Mouse (Mus musculus) MEL (cell line): ENCODE results near the gene Pknox1. TPM values are rescaled to one million over a fixed set of nuclear protein-coding genes. Genes with fewer than 3 reads are reported as not detected.
A peak's percentile ranks its signal among the peaks of the same experiment; 100 is the strongest.

Experiments used
- DNase-seq: peaks from one replicate; pipeline ENCODE4 v3.0.0; 2011; ENCODE audit warnings: low read depth, low spot score
- H3K27ac ChIP-seq: 2 replicates; pipeline ENCODE4 v1.5.1; 2012; ENCODE audit warnings: low read depth, mild to moderate bottlenecking, control low read depth, low read length, moderate library complexity; ENCODE audit not compliant: control insufficient read depth
- H3K27me3 ChIP-seq, 2 experiments: fragments of 150-350 bp in 1 of 2; sonication (generic) in 1 of 2; 2 replicates each; pipeline ENCODE4 v1.6.1; 2012; ENCODE audit warnings: low read length in 2 of 2, mild to moderate bottlenecking in 2 of 2, improper control_type of control experiment in 1 of 2, moderate library complexity in 1 of 2; ENCODE audit not compliant: insufficient read depth in 2 of 2, control insufficient read depth in 1 of 2
- H3K36me3 ChIP-seq, 2 experiments: 2 replicates each; pipeline ENCODE4 v1.6.1; 2012 to 2014; ENCODE audit warnings: low read length in 2 of 2, improper control_type of control experiment in 1 of 2, inconsistent platforms in 1 of 2, mild to moderate bottlenecking in 1 of 2; ENCODE audit not compliant: insufficient read depth in 2 of 2, control insufficient read depth in 1 of 2
- H3K4me1 ChIP-seq, 2 experiments: fragments of 150-350 bp in 1 of 2; sonication (generic) in 1 of 2; 2 replicates each; pipeline ENCODE4 v1.6.1; 2012; ENCODE audit warnings: low read length in 2 of 2, improper control_type of control experiment in 1 of 2, mild to moderate bottlenecking in 1 of 2; ENCODE audit not compliant: insufficient read depth in 2 of 2, control insufficient read depth in 1 of 2
- H3K4me3 ChIP-seq, 2 experiments: fragments of 150-350 bp in 1 of 2; sonication (generic) in 1 of 2; 2 replicates each; pipeline ENCODE4 v1.5.1; 2012; ENCODE audit warnings: low read depth in 2 of 2, low read length in 2 of 2, mild to moderate bottlenecking in 2 of 2, moderate library complexity in 2 of 2, control low read depth in 1 of 2, improper control_type of control experiment in 1 of 2; ENCODE audit not compliant: control insufficient read depth in 1 of 2, insufficient read depth in 1 of 2
- H3K79me2 ChIP-seq: 2 replicates; pipeline ENCODE4 v1.6.1; 2012; ENCODE audit warnings: mild to moderate bottlenecking, low read length, moderate library complexity; ENCODE audit not compliant: control insufficient read depth, poor library complexity, insufficient read depth
- H3K9ac ChIP-seq: 2 replicates; pipeline ENCODE4 v1.6.1; 2012; ENCODE audit warnings: low read depth, mild to moderate bottlenecking, control low read depth, low read length, moderate library complexity; ENCODE audit not compliant: control insufficient read depth, poor library complexity, severe bottlenecking
- H3K9me3 ChIP-seq: fragments of 150-350 bp; sonication (generic); replicated peaks from 2 replicates; pipeline ENCODE4 v1.6.1; 2012; ENCODE audit warnings: mild to moderate bottlenecking, low read length, improper control_type of control experiment, moderate library complexity; ENCODE audit not compliant: insufficient read depth
- CHD2 ChIP-seq: IDR thresholded peaks from 2 replicates; pipeline ENCODE4 v1.6.1; 2011; ENCODE audit warnings: low read length, improper control_type of control experiment
- CTCF ChIP-seq, 3 experiments: IDR thresholded peaks in 2 of 3; conservative IDR thresholded peaks in 1 of 3; 2 replicates each; pipeline ENCODE4 v1.5.1; 2011 to 2012; ENCODE audit warnings: low read length in 3 of 3, low read depth in 2 of 3, mild to moderate bottlenecking in 2 of 3, improper control_type of control experiment in 1 of 3, inconsistent platforms in 1 of 3, mixed read lengths in 1 of 3, moderate library complexity in 1 of 3; ENCODE audit not compliant: control insufficient read depth in 1 of 3, insufficient read depth in 1 of 3, poor library complexity in 1 of 3, severe bottlenecking in 1 of 3
- ELF1 ChIP-seq: IDR thresholded peaks from 2 replicates; pipeline ENCODE4 v1.6.1; 2014; ENCODE audit warnings: low read depth, mild to moderate bottlenecking, inconsistent platforms, low read length, improper control_type of control experiment, moderate library complexity
- EP300 ChIP-seq, 2 experiments: IDR thresholded peaks; 2 replicates each; pipeline ENCODE4 v1.6.1; 2011; ENCODE audit warnings: improper control_type of control experiment in 2 of 2, low read length in 2 of 2, low read depth in 1 of 2, mild to moderate bottlenecking in 1 of 2
- ETS1 ChIP-seq: IDR thresholded peaks from 2 replicates; pipeline ENCODE4 v1.6.1; 2012; ENCODE audit warnings: low read depth, mild to moderate bottlenecking, inconsistent platforms, low read length, improper control_type of control experiment, moderate library complexity
- JUND ChIP-seq: IDR thresholded peaks from 2 replicates; pipeline ENCODE4 v1.6.1; 2011; ENCODE audit warnings: low read depth, mild to moderate bottlenecking, improper control_type of control experiment, low read length
- MAFK ChIP-seq: IDR thresholded peaks from 2 replicates; pipeline ENCODE4 v1.6.1; 2011; ENCODE audit warnings: low read depth, mild to moderate bottlenecking, low read length, improper control_type of control experiment, borderline replicate concordance
- MAX ChIP-seq: IDR thresholded peaks from 2 replicates; pipeline ENCODE4 v1.6.1; 2011; ENCODE audit warnings: low read length, improper control_type of control experiment
- MAZ ChIP-seq: IDR thresholded peaks from 2 replicates; pipeline ENCODE4 v1.6.1; 2012; ENCODE audit warnings: low read depth, mild to moderate bottlenecking, inconsistent platforms, low read length, improper control_type of control experiment
- MXI1 ChIP-seq: IDR thresholded peaks from 2 replicates; pipeline ENCODE4 v1.6.1; 2011; ENCODE audit warnings: mild to moderate bottlenecking, low read depth, low read length, improper control_type of control experiment
- MYB ChIP-seq: IDR thresholded peaks from 2 replicates; pipeline ENCODE4 v1.6.1; 2011; ENCODE audit warnings: mild to moderate bottlenecking, low read depth, low read length, improper control_type of control experiment
- MYC ChIP-seq: IDR thresholded peaks from 2 replicates; pipeline ENCODE4 v1.6.1; 2011; ENCODE audit warnings: low read depth, mild to moderate bottlenecking, low read length, improper control_type of control experiment, moderate library complexity
- NELFE ChIP-seq: IDR thresholded peaks from 2 replicates; pipeline ENCODE4 v1.6.1; 2011; ENCODE audit warnings: low read depth, low read length, improper control_type of control experiment
- NRF1 ChIP-seq: IDR thresholded peaks from 2 replicates; pipeline ENCODE4 v1.6.1; 2014; ENCODE audit warnings: low read depth, mild to moderate bottlenecking, inconsistent platforms, low read length, improper control_type of control experiment, moderate library complexity; ENCODE audit not compliant: poor library complexity, insufficient read depth, severe bottlenecking
- POLR2A ChIP-seq, 2 experiments: IDR thresholded peaks; 2 replicates each; pipeline ENCODE4 v1.6.1; 2011 to 2012; ENCODE audit warnings: low read length in 2 of 2, mild to moderate bottlenecking in 2 of 2, control low read depth in 1 of 2, improper control_type of control experiment in 1 of 2, low read depth in 1 of 2, moderate library complexity in 1 of 2; ENCODE audit not compliant: control insufficient read depth in 1 of 2, insufficient read depth in 1 of 2, poor library complexity in 1 of 2
- POLR2AphosphoS2 ChIP-seq: IDR thresholded peaks from 2 replicates; pipeline ENCODE4 v1.6.1; 2011; ENCODE audit warnings: low read length, improper control_type of control experiment
- RAD21 ChIP-seq: IDR thresholded peaks from 2 replicates; pipeline ENCODE4 v1.6.1; 2011; ENCODE audit warnings: mild to moderate bottlenecking, low read depth, low read length, improper control_type of control experiment
- SIN3A ChIP-seq: IDR thresholded peaks from 2 replicates; pipeline ENCODE4 v1.6.1; 2012; ENCODE audit warnings: low read length, improper control_type of control experiment, inconsistent platforms
- TCF12 ChIP-seq: IDR thresholded peaks from 2 replicates; pipeline ENCODE4 v1.6.1; 2014; ENCODE audit warnings: low read depth, mild to moderate bottlenecking, inconsistent platforms, low read length, improper control_type of control experiment, moderate library complexity
- USF2 ChIP-seq, 2 experiments: IDR thresholded peaks; 2 replicates each; pipeline ENCODE4 v1.6.1; 2011 to 2012; ENCODE audit warnings: improper control_type of control experiment in 2 of 2, low read length in 2 of 2, borderline replicate concordance in 1 of 2, inconsistent platforms in 1 of 2, low read depth in 1 of 2, mild to moderate bottlenecking in 1 of 2; ENCODE audit not compliant: insufficient read depth in 1 of 2
- ZKSCAN1 ChIP-seq: IDR thresholded peaks from 2 replicates; pipeline ENCODE4 v1.6.1; 2012; ENCODE audit warnings: low read depth, mild to moderate bottlenecking, inconsistent platforms, low read length, improper control_type of control experiment, moderate library complexity
- ZMIZ1 ChIP-seq: IDR thresholded peaks from 2 replicates; pipeline ENCODE4 v1.6.1; 2012; ENCODE audit warnings: low read depth, mild to moderate bottlenecking, inconsistent platforms, low read length, improper control_type of control experiment, moderate library complexity
- polyA plus RNA-seq, 2 experiments: library from polyadenylated mRNA; stranded (reverse) in 1 of 2; unstranded in 1 of 2; fragments of >175 nt in 1 of 2; fragments of >200 nt in 1 of 2; gene quantifications; 2 replicates each; pipeline versions ENCODE4 v1.2.1 to v1.2.4; 2012; ENCODE audit warnings: low replicate concordance in 2 of 2, low read depth in 1 of 2; ENCODE audit not compliant: insufficient read length in 2 of 2, insufficient read depth in 1 of 2, missing spikeins in 1 of 2
- total RNA-seq: library from RNA; depleted of rRNA; stranded (reverse); fragments of 300-350 nt; gene quantifications from 2 replicates; pipeline ENCODE4 v1.2.3, GENCODE M21; 2012

The Pknox1 gene
- total and polyA plus RNA-seq, 3 experiments = 13.2 to 34.1 (median 13.6) TPM

- no peaks in the 10 kb centered on the region for H3K79me2 ChIP-seq
- peak within 1 kb of the TSS; percentile 59 to 97 for H3K4me3 ChIP-seq
- H3K9ac ChIP-seq = peak within 1 kb of the TSS; percentile 72
- peaks cover 2 to 18% of the 10 kb centered on the region in 2 experiments; a peak in 3 of 4 replicates for H3K4me1 ChIP-seq
- peak; percentile 89 for DNase-seq
- peak within 1 kb of the TSS; percentile 17 for H3K27ac ChIP-seq
- no peaks in the 10 kb centered on the region for H3K27me3 ChIP-seq
- no peaks in the 10 kb centered on the region for H3K9me3 ChIP-seq
- TF ChIP-seq ETS1 = peak; percentile 50; the same call in 1 of the 2 replicates
- no peak for TF ChIP-seq MAFK
- 0 out of 4 replicates have a peak, but pooled peaks of 1 of the 2 experiments have one; percentile 12 for TF ChIP-seq USF2 (IDR thresholded peaks at IDR 0.05; ENCODE audit: borderline replicate concordance in 1 of 2, insufficient read depth in 1 of 2, low read depth in 1 of 2, low read length in 2 of 2)
- TF ChIP-seq ELF1 = no peak
- TF ChIP-seq ZMIZ1 = peak; percentile 60; the same call in 1 of the 2 replicates
- TF ChIP-seq POLR2A (IDR thresholded peaks at IDR 0.05; ENCODE audit: control insufficient read depth in 1 of 2, insufficient read depth in 1 of 2, low read depth in 1 of 2, low read length in 2 of 2, poor library complexity in 1 of 2) = peak; percentile 61 to 72; a peak in 2 of 4 replicates
- TF ChIP-seq SIN3A = peak; percentile 82
- TF ChIP-seq CTCF (IDR thresholded peaks at IDR 0.05 in 2 of 3, conservative IDR thresholded peaks at IDR 0.05 in 1 of 3; ENCODE audit: control insufficient read depth in 1 of 3, insufficient read depth in 1 of 3, low read depth in 2 of 3, low read length in 3 of 3, poor library complexity in 1 of 3, severe bottlenecking in 1 of 3) = no peak; a peak in 1 of 6 replicates
- no peak for TF ChIP-seq RAD21
- peak; percentile 74 for TF ChIP-seq NELFE
- TF ChIP-seq ZKSCAN1 = no peak
- TF ChIP-seq MXI1 = peak; percentile 87
- peak; percentile 91 for TF ChIP-seq MAX
- TF ChIP-seq MAZ = peak; percentile 74; the same call in 1 of the 2 replicates
- 0 out of 2 replicates have a peak, but pooled peaks have one; percentile 18 for TF ChIP-seq NRF1
- peak; percentile 26; the same call in 1 of the 2 replicates for TF ChIP-seq CHD2
- TF ChIP-seq MYB = no peak
- TF ChIP-seq TCF12 = peak; percentile 20; the same call in 1 of the 2 replicates
- peak; percentile 35; the same call in 1 of the 2 replicates for TF ChIP-seq POLR2AphosphoS2
- TF ChIP-seq EP300 (IDR thresholded peaks at IDR 0.05; ENCODE audit: low read depth in 1 of 2, low read length in 2 of 2) = 0 out of 4 replicates have a peak, but pooled peaks have one; percentile 19 to 30
- TF ChIP-seq JUND = no peak
- TF ChIP-seq MYC = peak; percentile 86
- TF ChIP-seq, all 39 proteins: peak for 15
- H3K36me3 ChIP-seq = no peaks in the 10 kb centered on the region; a peak in 1 of 4 replicates
Observed at GRCm38 (mm10) chr17:31636942-31637811, 72.6 kb downstream of the Pknox1 start, which contains the start of gene Cbs. Gene Cbs, minus strand, starts transcription at chr17:31637238.
